Mouse (Mus musculus): ENCODE data around the gene Thsd1. TPM values are rescaled to one million over a fixed set of nuclear protein-coding genes. Genes with fewer than 3 reads are reported as not detected.
"Not testable (repeated sequence)": the region's sequence is repeated elsewhere in the genome, so short reads cannot be mapped to it uniquely, and the experiment has no call there.

Thsd1 gene
- polyA plus RNA-seq, 1 experiment from 2014 or later: 4.4 TPM

- H3K4me2 ChIP-seq (ENCODE audit: low read depth, low read length): no peak within 1 kb of the TSS
- no peaks in the 10 kb centered on the region for H3K36me3 ChIP-seq (ENCODE audit: control insufficient read depth, insufficient read depth, low read length)
- 82% methylated on average over 2 of the region's 2 CpGs for WGBS
- H3K27me3 ChIP-seq (ENCODE audit: control insufficient read depth, insufficient read depth, low read length): no peaks in the 10 kb centered on the region
- ATAC-seq (ENCODE audit: low read depth): no peak
- no peaks in the 10 kb centered on the region for H3K4me1 ChIP-seq (ENCODE audit: control insufficient read depth, insufficient read depth, low read length)
- H3K9ac ChIP-seq (replicated peaks; ENCODE audit: low read depth, low read length): no peak within 1 kb of the TSS
- H3K9me3 ChIP-seq (ENCODE audit: control insufficient read depth, low read length): no peaks in the 10 kb centered on the region
- no peak within 1 kb of the TSS for H3K27ac ChIP-seq (ENCODE audit: low read depth, low read length)
- no peak within 1 kb of the TSS for H3K4me3 ChIP-seq (ENCODE audit: low read depth, low read length)
Measured at GRCm38 (mm10) chr8:22282999-22283491, 55.9 kb downstream of the Thsd1 start, which contains the start of gene Tpte. TSS of gene Tpte (plus strand) at chr8:22283441.

DNA sequence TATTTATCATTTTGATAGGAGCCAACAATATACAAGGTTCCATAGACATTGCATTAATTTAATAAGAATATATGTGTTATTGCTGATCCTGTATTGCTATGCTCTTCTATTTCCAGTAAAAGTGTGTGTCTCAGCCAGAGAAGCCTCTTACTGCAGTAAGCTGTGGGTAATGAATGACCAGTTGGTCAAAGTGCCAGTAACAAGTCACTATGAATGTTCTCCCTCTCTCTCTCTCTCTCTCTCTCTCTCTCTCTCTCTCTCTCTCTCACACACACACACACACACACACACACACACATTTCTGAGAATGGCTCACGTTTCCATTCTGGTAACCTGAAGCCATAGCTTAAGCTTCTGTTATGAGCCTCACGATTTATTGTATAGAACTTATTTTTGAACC, 75.2 kb downstream of the Thsd1 start:
- Histone ChIP-seq H3K36me3 (ENCODE audit: control insufficient read depth, insufficient read depth, low read length) (no peaks in the 10 kb centered on the region), H3K27me3 (ENCODE audit: control insufficient read depth, insufficient read depth, low read length) (no peaks in the 10 kb centered on the region), H3K9ac (replicated peaks; ENCODE audit: low read depth, low read length) (no peak overlapping the region), H3K9me3 (ENCODE audit: control insufficient read depth, low read length) (no peaks in the 10 kb centered on the region), H3K4me3 (ENCODE audit: low read depth, low read length) (no peak overlapping the region), H3K4me1 (ENCODE audit: control insufficient read depth, insufficient read depth, low read length) (no peaks in the 10 kb centered on the region), H3K27ac (ENCODE audit: low read depth, low read length) (no peak overlapping the region), H3K4me2 (ENCODE audit: low read depth, low read length) (no peak overlapping the region)
- ATAC-seq (ENCODE audit: low read depth): no peak
- 43% methylated on average over 2 of the region's 2 CpGs for WGBS

DNA sequence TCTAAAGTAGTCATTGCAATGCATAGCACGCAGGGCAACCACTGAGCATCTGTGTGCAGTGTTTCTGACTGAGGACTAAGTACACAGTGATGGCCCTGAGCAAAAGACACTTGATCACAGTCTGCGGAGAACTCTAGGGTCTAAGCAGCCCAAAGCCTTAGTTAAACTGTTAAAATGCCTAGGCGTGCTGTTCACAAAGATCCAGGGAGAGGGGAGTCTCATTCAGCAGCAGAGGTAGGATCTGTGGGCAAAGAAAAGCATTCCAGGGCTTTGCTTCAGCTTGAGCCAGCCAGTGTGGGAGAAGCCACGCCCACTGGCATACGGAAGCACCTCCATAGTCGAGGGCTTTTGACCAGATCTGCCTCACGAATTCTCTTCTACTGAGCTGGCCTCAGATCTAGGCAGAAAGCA, 75.8 kb downstream of the Thsd1 start:
- WGBS: 18% methylated on average over 7 of the region's 7 CpGs
- Histone ChIP-seq H3K27me3 (ENCODE audit: control insufficient read depth, insufficient read depth, low read length) (no peaks in the 10 kb centered on the region), H3K4me3 (ENCODE audit: low read depth, low read length) (peak overlapping the region; percentile 2; the same call in 1 of the 2 replicates), H3K36me3 (ENCODE audit: control insufficient read depth, insufficient read depth, low read length) (no peaks in the 10 kb centered on the region), H3K9ac (replicated peaks; ENCODE audit: low read depth, low read length) (no peak overlapping the region), H3K4me2 (ENCODE audit: low read depth, low read length) (peak overlapping the region; percentile 25), H3K4me1 (ENCODE audit: control insufficient read depth, insufficient read depth, low read length) (no peaks in the 10 kb centered on the region), H3K9me3 (ENCODE audit: control insufficient read depth, low read length) (no peaks in the 10 kb centered on the region), H3K27ac (ENCODE audit: low read depth, low read length) (no peak overlapping the region)
- peak; percentile 92 for ATAC-seq (ENCODE audit: low read depth)

- H3K9me3 ChIP-seq (ENCODE audit: control insufficient read depth, low read length); ATAC-seq (ENCODE audit: low read depth); H3K4me1 ChIP-seq (ENCODE audit: control insufficient read depth, insufficient read depth, low read length); H3K9ac ChIP-seq (replicated peaks; ENCODE audit: low read depth, low read length); H3K4me2 ChIP-seq (ENCODE audit: low read depth, low read length); H3K36me3 ChIP-seq (ENCODE audit: control insufficient read depth, insufficient read depth, low read length); H3K27me3 ChIP-seq (ENCODE audit: control insufficient read depth, insufficient read depth, low read length); H3K27ac ChIP-seq (ENCODE audit: low read depth, low read length); H3K4me3 ChIP-seq (ENCODE audit: low read depth, low read length): not testable (repeated sequence)
- 91% methylated on average over 8 of the region's 9 CpGs for WGBS
Measured at GRCm38 (mm10) chr8:22304045-22304444, 76.9 kb downstream of the Thsd1 start.

- WGBS: 75% methylated on average over 10 of the region's 10 CpGs
- no peaks in the 10 kb centered on the region for H3K9me3 ChIP-seq (ENCODE audit: control insufficient read depth, low read length)
Measured at GRCm38 (mm10) chr8:22306999-22307398, 79.9 kb downstream of the Thsd1 start.

More at GRCm38 (mm10) chr8:22306999-22307398, 79.9 kb downstream of the Thsd1 start:
- ATAC-seq (ENCODE audit: low read depth): no peak
- Histone ChIP-seq H3K4me2 (ENCODE audit: low read depth, low read length) (no peak overlapping the region), H3K27ac (ENCODE audit: low read depth, low read length) (no peak overlapping the region), H3K27me3 (ENCODE audit: control insufficient read depth, insufficient read depth, low read length) (no peaks in the 10 kb centered on the region), H3K4me3 (ENCODE audit: low read depth, low read length) (no peak overlapping the region), H3K4me1 (ENCODE audit: control insufficient read depth, insufficient read depth, low read length) (no peaks in the 10 kb centered on the region), H3K36me3 (ENCODE audit: control insufficient read depth, insufficient read depth, low read length) (no peaks in the 10 kb centered on the region), H3K9ac (replicated peaks; ENCODE audit: low read depth, low read length) (no peak overlapping the region)

Other genes with a start within 250 kb of the Thsd1 start
- gene Atp7b, start 167.0 kb upstream of the Thsd1 start, polyA plus RNA-seq (2014; fragmentation: Nextera tagmentation; extraction: Ambion mirVana): 1.4 TPM in 2 replicates
- gene Alg11, start 166.6 kb upstream of the Thsd1 start, polyA plus RNA-seq (2014; fragmentation: Nextera tagmentation; extraction: Ambion mirVana): 39.6 and 42.5 TPM in 2 replicates
- 0.50 and 0.80 TPM in 2 replicates for gene Nek5, start 102.3 kb upstream of the Thsd1 start, polyA plus RNA-seq (2014; fragmentation: Nextera tagmentation; extraction: Ambion mirVana)
- 9.8 and 11.6 TPM in 2 replicates for gene Nek3, start 60.9 kb upstream of the Thsd1 start, polyA plus RNA-seq (2014; fragmentation: Nextera tagmentation; extraction: Ambion mirVana)
- 8.0 and 12.6 TPM in 2 replicates for gene Ckap2, start 41.5 kb upstream of the Thsd1 start, polyA plus RNA-seq (2014; fragmentation: Nextera tagmentation; extraction: Ambion mirVana)
- gene Vps36, start 34.5 kb upstream of the Thsd1 start, polyA plus RNA-seq (2014; fragmentation: Nextera tagmentation; extraction: Ambion mirVana): 47.8 and 53.9 TPM in 2 replicates
- gene Tpte, start 56.1 kb downstream of the Thsd1 start, polyA plus RNA-seq (2014; fragmentation: Nextera tagmentation; extraction: Ambion mirVana): not detected in 2 replicates
- 6.0 and 8.7 TPM in 2 replicates for gene Slc25a15, start 171.3 kb downstream of the Thsd1 start, polyA plus RNA-seq (2014; fragmentation: Nextera tagmentation; extraction: Ambion mirVana)
- 35.8 and 36.0 TPM in 2 replicates for gene Mrps31, start 184.0 kb downstream of the Thsd1 start, polyA plus RNA-seq (2014; fragmentation: Nextera tagmentation; extraction: Ambion mirVana)

All from neural tube, embryonic 14.5 days (tissue).